Mouse (Mus musculus): ENCODE data around the gene Snx21.

DNA sequence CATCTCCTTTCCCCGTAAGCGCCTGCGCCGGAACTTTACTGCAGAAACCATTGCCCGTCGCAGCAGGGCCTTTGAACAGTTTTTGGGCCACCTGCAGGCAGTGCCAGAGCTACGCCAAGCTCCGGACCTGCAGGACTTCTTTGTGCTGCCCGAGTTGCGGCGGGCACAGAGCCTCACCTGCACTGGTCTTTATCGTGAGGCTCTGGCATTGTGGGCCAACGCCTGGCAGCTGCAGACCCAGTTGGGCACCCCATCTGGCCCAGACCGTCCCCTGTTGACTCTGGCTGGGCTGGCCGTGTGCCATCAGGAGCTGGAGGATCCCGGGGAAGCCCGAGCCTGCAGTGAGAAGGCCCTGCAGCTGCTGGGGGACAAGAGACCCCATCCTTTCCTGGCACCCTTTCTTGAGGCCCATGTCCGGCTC is 6.2 kb downstream of the Snx21 start:
- TF ChIP-seq TCF12 (IDR thresholded peaks at IDR 0.05; ENCODE audit: insufficient read depth, poor library complexity, severe bottlenecking) (no peak), CEBPB (IDR thresholded peaks at IDR 0.05; ENCODE audit: insufficient read depth, poor library complexity, severe bottlenecking) (no peak), E2F4 (IDR thresholded peaks at IDR 0.05; ENCODE audit: insufficient read depth) (no peak), POLR2A (IDR thresholded peaks at IDR 0.05; ENCODE audit: insufficient read length, low read depth) (no peak), MYOG (IDR thresholded peaks at IDR 0.05; ENCODE audit: control insufficient read depth in 1 of 3, insufficient read depth in 1 of 3, insufficient read length in 2 of 3, low read depth in 2 of 3) (no peak), USF1 (IDR thresholded peaks at IDR 0.05; ENCODE audit: low read depth) (no peak), MAX (IDR thresholded peaks at IDR 0.05; ENCODE audit: low read depth) (no peak), SRF (IDR thresholded peaks at IDR 0.05; ENCODE audit: control insufficient read depth, insufficient read length, low read depth) (no peak), MYOD1 (IDR thresholded peaks at IDR 0.05; ENCODE audit: control insufficient read depth in 1 of 3, insufficient read length in 2 of 3, low read depth in 2 of 3) (no peak)

Measured in myocyte (in vitro differentiated cells).